Mouse (Mus musculus) liver, embryonic 16.5 days (tissue): ENCODE measurements at regions not wholly inside any gene's neighbourhood (a gene's known extent, or its start where the extent isn't known, plus 50 kb on each side); places are given as distances from the start of the nearest gene placed in this dataset.

Experiments used
- ATAC-seq: fragments of 200-750 bp; cut with Nextera tagmentation; 2 replicates; pipeline ENCODE4 v1.8.0; 2017; ENCODE audit warnings: low read depth, mild to moderate bottlenecking, moderate number of reproducible peaks, moderate library complexity
- H3K27ac ChIP-seq: fragments of 300-500 bp; sonication (generic); 2 replicates; pipeline ENCODE4 v1.5.1; 2014; ENCODE audit warnings: mild to moderate bottlenecking, low read length
- H3K27me3 ChIP-seq: fragments of 300-500 bp; sonication (generic); 2 replicates; pipeline ENCODE4 v1.6.1; 2014; ENCODE audit warnings: low read depth, low read length, mixed read lengths; ENCODE audit not compliant: control insufficient read depth, insufficient read depth
- H3K36me3 ChIP-seq: fragments of 300-500 bp; sonication (generic); 2 replicates; pipeline ENCODE4 v1.6.1; 2014; ENCODE audit warnings: mild to moderate bottlenecking; ENCODE audit not compliant: control insufficient read depth, insufficient read depth
- H3K4me1 ChIP-seq: fragments of 300-500 bp; sonication (generic); 2 replicates; pipeline ENCODE4 v1.6.1; 2014; ENCODE audit warnings: low read depth, low read length, mixed read lengths; ENCODE audit not compliant: control insufficient read depth
- H3K4me2 ChIP-seq: fragments of 300-500 bp; sonication (generic); 2 replicates; pipeline ENCODE4 v1.6.1; 2014; ENCODE audit warnings: low read depth, low read length, mixed read lengths
- H3K4me3 ChIP-seq: fragments of 300-500 bp; sonication (generic); 2 replicates; pipeline ENCODE4 v1.5.1; 2014; ENCODE audit warnings: low read depth, mild to moderate bottlenecking, low read length
- H3K9ac ChIP-seq: fragments of 300-500 bp; sonication (generic); 2 replicates; pipeline ENCODE4 v1.6.1; 2014; ENCODE audit warnings: low read depth, low read length
- H3K9me3 ChIP-seq: fragments of 300-500 bp; sonication (generic); replicated peaks from 2 replicates; pipeline ENCODE4 v1.6.1; 2016; ENCODE audit warnings: low read length; ENCODE audit not compliant: control insufficient read depth
- WGBS: fragments of 180-500 bp; shearing (Covaris S2); extraction: QIAGEN DNeasy Blood & Tissue Kit; methylation state at CpG from one replicate; pipeline ENCODE4 v1.1.7; 2014; ENCODE audit not compliant: insufficient replicate concordance; 5-methylcytosine and 5-hydroxymethylcytosine counted together

- Histone ChIP-seq H3K27me3 (no peaks in the 10 kb centered on the region), H3K9ac (no peak overlapping the region), H3K4me3 (no peak overlapping the region), H3K4me2 (no peak overlapping the region), H3K36me3 (no peaks in the 10 kb centered on the region), H3K27ac (no peak overlapping the region), H3K9me3 (no peaks in the 10 kb centered on the region), H3K4me1 (no peaks in the 10 kb centered on the region)
- no peak for ATAC-seq
- 50% methylated on average over 13 of the region's 13 CpGs for WGBS
These were observed 309.7 kb downstream of the Irx2 start for GRCm38 (mm10) chr13:72938156-72938874.

GRCm38 (mm10) chr13:72947374-72948165 is 312.7 kb upstream of the Irx4 start:
- no peak overlapping the region for H3K27ac ChIP-seq
- H3K4me3 ChIP-seq = no peak overlapping the region
- H3K36me3 ChIP-seq = no peaks in the 10 kb centered on the region
- 50% methylated on average over 7 of the region's 7 CpGs for WGBS
- H3K4me2 ChIP-seq = no peak overlapping the region
- no peaks in the 10 kb centered on the region for H3K4me1 ChIP-seq
- H3K9me3 ChIP-seq = no peaks in the 10 kb centered on the region
- ATAC-seq = no peak
- no peaks in the 10 kb centered on the region for H3K27me3 ChIP-seq
- H3K9ac ChIP-seq = no peak overlapping the region

GRCm38 (mm10) chr13:72958616-72959518 is 301.4 kb upstream of the Irx4 start:
- 32% methylated on average over 15 of the region's 15 CpGs for WGBS
- Histone ChIP-seq H3K4me1 (no peaks in the 10 kb centered on the region), H3K27ac (no peak overlapping the region), H3K36me3 (no peaks in the 10 kb centered on the region), H3K9me3 (no peaks in the 10 kb centered on the region), H3K4me3 (no peak overlapping the region), H3K4me2 (no peak overlapping the region), H3K9ac (no peak overlapping the region), H3K27me3 (no peaks in the 10 kb centered on the region)
- no peak for ATAC-seq

- Histone ChIP-seq H3K4me3 (no peak overlapping the region), H3K9ac (no peak overlapping the region), H3K4me2 (no peak overlapping the region), H3K27me3 (no peaks in the 10 kb centered on the region), H3K36me3 (no peaks in the 10 kb centered on the region), H3K27ac (no peak overlapping the region), H3K4me1 (no peaks in the 10 kb centered on the region), H3K9me3 (no peaks in the 10 kb centered on the region)
- no peak for ATAC-seq
- WGBS = 67% methylated on average over 3 of the region's 3 CpGs
These were observed 299.0 kb upstream of the Irx4 start for GRCm38 (mm10) chr13:72961291-72961690.

- 51% methylated on average over 4 of the region's 4 CpGs for WGBS
These were observed 288.1 kb upstream of the Irx4 start for GRCm38 (mm10) chr13:72972165-72972564.

GRCm38 (mm10) chr13:72972894-72973293 is 287.4 kb upstream of the Irx4 start:
- Histone ChIP-seq H3K27ac (no peak overlapping the region), H3K9ac (no peak overlapping the region), H3K9me3 (no peaks in the 10 kb centered on the region), H3K36me3 (no peaks in the 10 kb centered on the region), H3K4me2 (no peak overlapping the region), H3K4me1 (no peaks in the 10 kb centered on the region), H3K27me3 (no peaks in the 10 kb centered on the region), H3K4me3 (no peak overlapping the region)
- no peak for ATAC-seq
- WGBS = 32% methylated on average over 1 of the region's 1 CpGs

More at GRCm38 (mm10) chr13:72972165-72972564, 288.1 kb upstream of the Irx4 start:
- Histone ChIP-seq H3K9ac (no peak overlapping the region), H3K4me1 (no peaks in the 10 kb centered on the region), H3K36me3 (no peaks in the 10 kb centered on the region), H3K27ac (no peak overlapping the region), H3K27me3 (no peaks in the 10 kb centered on the region), H3K9me3 (no peaks in the 10 kb centered on the region), H3K4me2 (no peak overlapping the region), H3K4me3 (no peak overlapping the region)
- no peak for ATAC-seq

GRCm38 (mm10) chr13:72977213-72977612 is 283.1 kb upstream of the Irx4 start:
- 43% methylated on average over 6 of the region's 6 CpGs for WGBS
- no peak for ATAC-seq
- H3K27me3 ChIP-seq = no peaks in the 10 kb centered on the region

GRCm38 (mm10) chr13:72977971-72978370 is 282.3 kb upstream of the Irx4 start:
- 50% methylated on average over 3 of the region's 3 CpGs for WGBS
- Histone ChIP-seq H3K4me1 (no peaks in the 10 kb centered on the region), H3K27me3 (no peaks in the 10 kb centered on the region), H3K36me3 (no peaks in the 10 kb centered on the region), H3K4me3 (no peak overlapping the region), H3K27ac (no peak overlapping the region), H3K9me3 (no peaks in the 10 kb centered on the region), H3K4me2 (no peak overlapping the region), H3K9ac (no peak overlapping the region)
- ATAC-seq = no peak

More at GRCm38 (mm10) chr13:72977213-72977612, 283.1 kb upstream of the Irx4 start:
- Histone ChIP-seq H3K27ac (no peak overlapping the region), H3K36me3 (no peaks in the 10 kb centered on the region), H3K4me1 (no peaks in the 10 kb centered on the region), H3K9ac (no peak overlapping the region), H3K9me3 (no peaks in the 10 kb centered on the region), H3K4me2 (no peak overlapping the region), H3K4me3 (no peak overlapping the region)
